Mouse (Mus musculus) cerebellum, adult 2 months (tissue): ENCODE measurements around the gene Tars2. TPM values are rescaled to one million over a fixed set of nuclear protein-coding genes. Genes with fewer than 3 reads are reported as not detected.

Experiments used
- DNase-seq, 2 experiments: peaks; one replicate each; pipeline ENCODE4 v3.0.0; 2021
- H3K27ac ChIP-seq: fragments of 200-500 bp; 2 replicates; pipeline ENCODE4 v1.5.1; 2012; ENCODE audit warnings: low read length, control low read depth, inconsistent platforms; ENCODE audit not compliant: insufficient read depth
- H3K27me3 ChIP-seq: fragments of 200-500 bp; 2 replicates; pipeline ENCODE4 v1.6.1; 2012; ENCODE audit warnings: inconsistent platforms, mild to moderate bottlenecking, low read length, moderate library complexity; ENCODE audit not compliant: control insufficient read depth, insufficient read depth
- H3K4me1 ChIP-seq: fragments of 200-500 bp; 2 replicates; pipeline ENCODE4 v1.6.1; 2011; ENCODE audit warnings: low read length; ENCODE audit not compliant: control insufficient read depth, insufficient read depth
- H3K4me3 ChIP-seq: fragments of 200-500 bp; replicated peaks from 2 replicates; pipeline ENCODE3; 2011; ENCODE audit warnings: mild to moderate bottlenecking, low read depth, low read length, control low read depth; ENCODE audit not compliant: insufficient read depth
- CTCF ChIP-seq: fragments of 200-500 bp; IDR thresholded peaks from 2 replicates; pipeline ENCODE4 v1.5.1; 2011; ENCODE audit warnings: low read depth, mild to moderate bottlenecking, control low read depth, low read length, moderate library complexity, borderline replicate concordance; ENCODE audit not compliant: insufficient read depth
- POLR2A ChIP-seq: fragments of 200-500 bp; IDR thresholded peaks from 2 replicates; pipeline ENCODE4 v1.6.1; 2011; ENCODE audit warnings: low read length, control low read depth, borderline replicate concordance; ENCODE audit not compliant: insufficient read depth
- WGBS: fragments of 180-500 bp; shearing (Covaris S2); methylation state at CpG from one replicate; pipeline ENCODE4 v1.1.7; 2018; 5-methylcytosine and 5-hydroxymethylcytosine counted together
- polyA plus RNA-seq: library from polyadenylated mRNA; depleted of rRNA; stranded (reverse); fragments of >200 nt; gene quantifications from 2 replicates; pipeline ENCODE4 v1.2.3, GENCODE M21; 2012

Tars2 gene
- polyA plus RNA-seq, 1 experiment = 41.3 TPM

GRCm38 (mm10) chr3:95701877-95702540 is 58.0 kb downstream of the Tars2 start:
- H3K27ac ChIP-seq = no peak overlapping the region
- H3K27me3 ChIP-seq = no peaks in the 10 kb centered on the region
- no peak; the same call in 1 of the 2 replicates for TF ChIP-seq CTCF
- no peak for TF ChIP-seq POLR2A
- peak; percentile 55 to 66 for DNase-seq
- peaks cover 9% of the 10 kb centered on the region for H3K4me1 ChIP-seq
- 18% methylated on average over 24 of the region's 24 CpGs for WGBS
- peak overlapping the region; percentile 24 for H3K4me3 ChIP-seq

- peaks cover 9% of the 10 kb centered on the region for H3K4me1 ChIP-seq
- TF ChIP-seq POLR2A (no peak), CTCF (no peak)
- no peak overlapping the region for H3K27ac ChIP-seq
- no peak for DNase-seq
- 89% methylated on average over 2 of the region's 2 CpGs for WGBS
- no peak overlapping the region for H3K4me3 ChIP-seq
- no peaks in the 10 kb centered on the region for H3K27me3 ChIP-seq
These were observed 58.9 kb downstream of the Tars2 start for GRCm38 (mm10) chr3:95701085-95701484.

- WGBS = 12% methylated on average over 6 of the region's 6 CpGs
These were observed 59.7 kb downstream of the Tars2 start for GRCm38 (mm10) chr3:95700233-95700681.

GRCm38 (mm10) chr3:95698286-95698685 is 61.7 kb downstream of the Tars2 start:
- WGBS = 100% methylated on average over 4 of the region's 4 CpGs
- no peak for TF ChIP-seq POLR2A
- TF ChIP-seq CTCF = no peak
- H3K27ac ChIP-seq = no peak overlapping the region
- H3K27me3 ChIP-seq = no peaks in the 10 kb centered on the region
- no peak overlapping the region for H3K4me3 ChIP-seq
- DNase-seq = no peak
- H3K4me1 ChIP-seq = peaks cover 9% of the 10 kb centered on the region

More at GRCm38 (mm10) chr3:95700233-95700681, 59.7 kb downstream of the Tars2 start:
- DNase-seq = peak; percentile 74 to 81
- Histone ChIP-seq H3K27ac (no peak overlapping the region; the same call in 1 of the 2 replicates), H3K4me3 (no peak overlapping the region), H3K27me3 (no peaks in the 10 kb centered on the region), H3K4me1 (peaks cover 9% of the 10 kb centered on the region)
- TF ChIP-seq POLR2A = no peak
- no peak for TF ChIP-seq CTCF

- 44% methylated on average over 7 of the region's 7 CpGs for WGBS
- no peak for DNase-seq
- no peak overlapping the region for H3K4me3 ChIP-seq
- no peak for TF ChIP-seq POLR2A
- no peak for TF ChIP-seq CTCF
- H3K4me1 ChIP-seq = peaks cover 9% of the 10 kb centered on the region
- H3K27ac ChIP-seq = no peak overlapping the region; the same call in 1 of the 2 replicates
- no peaks in the 10 kb centered on the region for H3K27me3 ChIP-seq
These were observed 63.6 kb downstream of the Tars2 start for GRCm38 (mm10) chr3:95696360-95696759.

GRCm38 (mm10) chr3:95695796-95696195 is 64.2 kb downstream of the Tars2 start:
- TF ChIP-seq POLR2A = no peak
- TF ChIP-seq CTCF = no peak

GRCm38 (mm10) chr3:95694808-95695703 is 65.0 kb downstream of the Tars2 start:
- H3K4me3 ChIP-seq = no peak overlapping the region
- H3K4me1 ChIP-seq = peaks cover 3% of the 10 kb centered on the region
- DNase-seq = no peak
- H3K27me3 ChIP-seq = no peaks in the 10 kb centered on the region
- WGBS = 89% methylated on average over 11 of the region's 11 CpGs
- H3K27ac ChIP-seq = no peak overlapping the region
- TF ChIP-seq CTCF = no peak
- TF ChIP-seq POLR2A = no peak

More at GRCm38 (mm10) chr3:95695796-95696195, 64.2 kb downstream of the Tars2 start:
- Histone ChIP-seq H3K27me3 (no peaks in the 10 kb centered on the region), H3K4me1 (peaks cover 9% of the 10 kb centered on the region), H3K27ac (no peak overlapping the region), H3K4me3 (no peak overlapping the region)
- 76% methylated on average over 3 of the region's 3 CpGs for WGBS
- DNase-seq = no peak
